Mouse (Mus musculus) thymus, adult 2 months (tissue): ENCODE results near the gene Fam219a.

Experiments used
- CTCF ChIP-seq: fragments of 200-500 bp; IDR thresholded peaks from 2 replicates; pipeline ENCODE4 v1.5.1; 2012; ENCODE audit warnings: mild to moderate bottlenecking, control low read depth, low read length, moderate library complexity, borderline replicate concordance; ENCODE audit not compliant: control insufficient read depth, poor library complexity, insufficient read depth; ENCODE audit errors: extremely low read depth
- POLR2A ChIP-seq: fragments of 200-500 bp; IDR thresholded peaks from 2 replicates; pipeline ENCODE4 v1.6.1; 2012; ENCODE audit warnings: mild to moderate bottlenecking, low read length, control low read depth, moderate library complexity; ENCODE audit not compliant: control insufficient read depth, poor library complexity, insufficient read depth; ENCODE audit errors: extremely low read depth

DNA sequence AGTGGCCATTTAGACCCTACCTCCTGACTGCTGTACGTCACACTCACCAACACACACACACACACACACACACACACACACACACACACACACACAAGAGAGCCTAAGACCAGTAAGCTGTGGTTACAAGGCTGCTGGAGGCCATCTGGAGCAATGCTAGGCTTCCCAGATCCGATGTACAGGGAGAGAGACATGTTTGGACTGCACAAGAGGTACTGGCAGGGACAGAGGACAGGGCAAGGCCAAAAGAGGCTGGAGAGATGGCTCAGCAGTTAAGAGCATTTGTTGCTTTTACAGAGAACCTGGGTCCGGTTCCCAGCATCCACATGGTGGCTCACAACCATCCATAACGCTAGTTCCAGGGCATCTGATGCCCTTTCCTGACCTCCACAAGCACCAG is 74.3 kb downstream of the Fam219a start:
- TF ChIP-seq CTCF (no peak), POLR2A (no peak)
